Mouse (Mus musculus): ENCODE measurements at regions not wholly inside any gene's neighbourhood (a gene's known extent, or its start where the extent isn't known, plus 50 kb on each side); places are given as distances from the start of the nearest gene placed in this dataset.
"Not testable (repeated sequence)": the region's sequence is repeated elsewhere in the genome, so short reads cannot be mapped to it uniquely, and the experiment has no call there.

- no peak for DNase-seq (ENCODE audit: low spot score in 2 of 2)
Measured at GRCm38 (mm10) chr17:63704991-63705390, 157.9 kb upstream of the Fer start.

- no peak for DNase-seq (ENCODE audit: low spot score in 2 of 2)
Measured at GRCm38 (mm10) chr17:63712937-63713336, 149.9 kb upstream of the Fer start.

- DNase-seq (ENCODE audit: low spot score in 2 of 2) = no peak
Measured at GRCm38 (mm10) chr17:63715687-63716086, 147.2 kb upstream of the Fer start.

DNA sequence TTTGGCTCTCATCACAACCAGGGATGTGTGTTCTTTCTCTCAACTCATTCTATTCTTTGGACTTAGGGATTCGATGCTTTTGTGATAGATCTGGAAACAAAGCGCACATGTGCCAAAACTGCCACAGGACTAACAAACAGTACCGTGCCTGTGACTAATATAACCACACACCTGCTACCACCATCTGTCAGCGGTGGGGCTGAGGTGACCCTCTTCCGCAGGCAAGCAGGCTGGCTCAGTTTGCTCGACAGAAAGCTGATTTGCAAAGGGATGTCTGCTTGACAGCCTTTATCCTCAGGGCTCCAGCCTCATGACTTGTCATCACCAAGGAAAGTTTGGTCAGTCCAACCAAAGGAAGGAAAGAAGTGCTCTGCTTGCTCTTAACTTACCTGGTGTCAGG is 146.7 kb upstream of the Fer start:
- no peak for DNase-seq (ENCODE audit: low spot score in 2 of 2)

- DNase-seq (ENCODE audit: low spot score in 2 of 2) = no peak
Measured at GRCm38 (mm10) chr17:63717051-63717578, 145.7 kb upstream of the Fer start.

- DNase-seq (ENCODE audit: low spot score in 2 of 2) = no peak
Measured at GRCm38 (mm10) chr17:63718972-63719715, 143.7 kb upstream of the Fer start.

- DNase-seq (ENCODE audit: low spot score in 2 of 2) = no peak
Measured at GRCm38 (mm10) chr17:63719771-63720170, 143.1 kb upstream of the Fer start.

- no peak for DNase-seq (ENCODE audit: low spot score in 2 of 2)
Measured at GRCm38 (mm10) chr17:63720883-63721282, 142.0 kb upstream of the Fer start.

GRCm38 (mm10) chr17:63722434-63723004 is 140.3 kb upstream of the Fer start:
- no peak for DNase-seq (ENCODE audit: low spot score in 2 of 2)

GRCm38 (mm10) chr17:63738206-63738605 is 124.7 kb upstream of the Fer start:
- DNase-seq (ENCODE audit: low spot score in 2 of 2) = no peak

- no peak for DNase-seq (ENCODE audit: low spot score in 2 of 2)
Measured at GRCm38 (mm10) chr17:63739710-63740109, 123.2 kb upstream of the Fer start.

- not testable (repeated sequence) for DNase-seq (ENCODE audit: low spot score in 2 of 2)
Measured at GRCm38 (mm10) chr17:63749257-63749656, 113.6 kb upstream of the Fer start.

DNA sequence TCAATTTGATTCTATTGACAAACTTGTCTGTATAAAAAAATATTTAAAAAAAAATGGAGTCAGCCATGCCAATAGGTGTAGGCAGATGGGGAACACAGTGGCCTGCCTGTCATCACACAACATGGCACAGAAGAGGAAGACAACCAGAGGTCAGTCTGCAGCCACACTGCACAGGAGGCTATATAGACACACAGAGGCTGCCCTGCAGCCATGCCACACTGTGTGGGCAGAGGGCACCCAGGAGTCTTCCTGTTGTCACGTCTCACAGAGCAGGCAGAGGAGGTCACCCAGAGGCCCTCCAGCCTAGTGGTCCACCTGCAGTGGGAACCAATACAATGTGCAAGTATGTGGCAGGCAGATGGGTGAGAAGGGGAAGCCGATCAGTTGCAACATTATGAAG is 108.5 kb upstream of the Fer start:
- no peak for DNase-seq (ENCODE audit: low spot score in 2 of 2)

DNA sequence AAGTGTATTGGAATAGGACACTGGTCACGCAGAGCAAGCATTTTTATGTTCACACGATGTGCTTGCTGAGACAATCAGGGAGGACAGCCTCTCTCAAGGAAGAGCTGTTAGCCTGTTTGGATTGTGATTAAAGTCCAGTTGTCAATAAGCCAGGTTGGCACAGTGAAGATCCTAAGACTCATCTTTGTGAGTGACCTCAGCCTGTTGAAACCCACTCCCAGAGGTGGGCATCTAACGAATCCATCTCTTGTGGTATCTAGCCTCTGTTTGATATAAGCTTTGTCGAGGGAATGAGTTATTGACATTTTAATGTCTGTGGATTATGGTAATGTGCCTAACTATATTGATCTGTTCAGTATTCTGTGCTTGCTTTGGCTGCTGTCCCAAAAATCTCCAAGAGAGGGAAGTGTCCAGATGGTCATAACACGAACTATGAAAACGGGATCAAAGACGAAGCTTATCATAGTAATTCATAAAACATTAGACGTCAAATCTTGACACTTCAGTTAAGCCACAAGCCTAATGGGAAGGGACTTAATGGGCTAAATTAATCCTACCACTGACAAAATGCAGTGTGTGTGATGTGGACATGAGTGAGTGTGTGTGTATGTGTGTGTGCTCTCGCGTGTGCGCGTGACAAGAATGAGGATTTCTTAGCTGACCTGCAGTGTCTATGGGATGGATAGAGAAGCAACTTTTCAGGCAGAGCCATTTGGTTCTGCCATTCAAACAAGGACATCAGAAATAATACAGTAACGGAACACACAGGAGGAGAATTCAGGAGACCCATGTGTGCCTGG is 104.8 kb upstream of the Fer start:
- no peak for DNase-seq (ENCODE audit: low spot score in 2 of 2)

GRCm38 (mm10) chr17:63758817-63759404 is 104.0 kb upstream of the Fer start:
- DNase-seq (ENCODE audit: low spot score in 2 of 2) = no peak

DNA sequence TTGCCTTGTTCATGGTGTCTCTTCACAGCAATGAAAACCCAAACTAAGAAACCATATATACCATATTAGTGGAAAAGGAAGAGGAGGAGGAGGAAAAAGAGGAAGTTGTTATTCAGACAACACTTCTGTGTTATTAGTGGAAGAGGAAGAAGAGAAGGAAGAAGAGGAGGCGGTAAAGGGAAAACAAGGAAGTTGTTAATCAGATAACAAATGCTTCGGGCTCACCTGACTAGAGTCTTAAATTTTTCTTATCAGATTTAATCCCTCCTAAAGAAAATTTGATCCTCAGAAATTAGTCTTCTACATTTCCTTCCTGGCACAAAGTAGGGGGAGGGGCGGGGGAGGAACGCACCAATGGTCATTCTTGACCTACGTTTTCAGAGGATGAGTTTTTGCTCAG is 101.8 kb upstream of the Fer start:
- no peak for DNase-seq (ENCODE audit: low spot score in 2 of 2)

DNA sequence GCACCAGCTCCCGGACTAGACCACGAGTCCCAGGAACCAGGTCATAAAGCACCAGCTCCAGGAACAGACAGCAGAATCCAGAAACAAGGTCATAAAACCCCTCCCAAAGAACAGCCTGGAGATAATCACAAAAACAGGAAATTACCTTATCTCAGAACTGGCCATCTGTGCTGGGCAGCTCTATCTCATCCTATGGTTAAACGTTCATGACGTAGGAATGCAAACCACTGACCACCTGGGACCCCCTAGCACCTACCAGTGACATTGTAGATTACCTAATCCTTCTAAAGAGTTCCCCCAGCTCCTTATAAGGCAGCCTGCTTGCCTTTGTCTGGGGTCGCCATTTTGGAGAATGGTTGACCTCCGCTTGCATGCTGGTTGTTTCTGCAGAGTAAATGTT is 91.8 kb upstream of the Fer start:
- DNase-seq (ENCODE audit: low spot score in 2 of 2) = no peak

DNA sequence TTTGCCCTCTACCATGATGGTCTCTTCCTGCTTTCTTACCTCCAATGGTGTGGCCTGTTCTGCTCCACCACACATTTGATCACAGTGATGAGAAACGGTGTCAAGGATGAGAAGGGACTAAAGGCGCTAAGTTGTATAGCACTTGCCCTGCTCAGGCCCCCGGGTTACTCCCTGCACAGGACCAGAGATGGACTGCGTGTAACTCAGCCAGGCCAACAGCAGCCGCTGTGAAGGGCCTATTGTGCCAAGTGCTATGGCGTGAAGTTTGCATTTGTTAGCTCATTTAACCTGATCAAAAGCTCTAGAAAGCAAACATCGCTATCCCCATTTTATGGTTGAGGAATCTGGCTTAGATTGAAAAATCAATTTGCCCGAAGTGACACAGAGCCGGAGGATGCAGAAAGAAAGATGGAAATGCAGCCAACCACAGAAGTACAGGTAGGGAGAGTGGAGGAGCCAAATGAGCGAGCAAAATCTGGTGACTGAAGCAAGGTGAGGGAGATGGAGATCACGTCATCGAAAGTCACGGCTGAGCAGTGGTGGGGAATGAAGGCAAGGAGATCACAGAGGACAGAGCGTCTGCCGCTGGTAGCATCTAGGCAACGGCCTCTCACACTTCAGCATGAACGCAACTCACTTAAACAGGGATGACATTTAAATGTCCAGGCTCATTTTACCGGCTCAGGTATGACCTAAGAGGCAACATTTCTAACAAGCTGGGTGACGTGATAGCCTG is 78.3 kb upstream of the Fer start:
- no peak for DNase-seq (ENCODE audit: low spot score in 2 of 2)

GRCm38 (mm10) chr17:63786444-63786843 is 76.4 kb upstream of the Fer start:
- DNase-seq (ENCODE audit: low spot score in 2 of 2) = no peak

GRCm38 (mm10) chr17:63794352-63794751 is 68.5 kb upstream of the Fer start:
- no peak for DNase-seq (ENCODE audit: low spot score in 2 of 2)

DNA sequence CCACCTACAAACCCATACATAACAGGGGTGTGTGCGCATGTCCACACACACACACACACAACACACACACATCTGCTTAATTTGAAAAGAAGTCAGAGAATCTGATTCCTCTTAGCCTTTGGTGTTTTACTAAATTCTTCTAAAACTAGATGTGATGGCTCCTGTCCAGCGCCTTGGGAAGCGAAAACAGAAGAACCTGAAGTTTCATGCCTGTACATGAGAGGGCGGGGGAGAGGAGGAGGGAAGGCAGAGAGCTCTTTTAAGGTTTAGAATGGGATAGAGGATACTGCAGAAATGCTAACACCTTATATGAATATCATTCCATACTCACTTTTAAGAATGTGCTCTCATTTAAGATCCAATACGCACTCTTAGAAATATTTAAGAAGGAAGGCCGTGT is 64.5 kb upstream of the Fer start:
- DNase-seq (ENCODE audit: low spot score in 2 of 2) = no peak
